Mouse (Mus musculus): ENCODE measurements around the gene Cxcr2. TPM values are rescaled to one million over a fixed set of nuclear protein-coding genes. Genes with fewer than 3 reads are reported as not detected.

The Cxcr2 gene
- polyA plus RNA-seq (2015; fragmentation: Nextera tagmentation; extraction: Ambion mirVana) = 0.10 and 0.13 TPM in 2 replicates

DNA sequence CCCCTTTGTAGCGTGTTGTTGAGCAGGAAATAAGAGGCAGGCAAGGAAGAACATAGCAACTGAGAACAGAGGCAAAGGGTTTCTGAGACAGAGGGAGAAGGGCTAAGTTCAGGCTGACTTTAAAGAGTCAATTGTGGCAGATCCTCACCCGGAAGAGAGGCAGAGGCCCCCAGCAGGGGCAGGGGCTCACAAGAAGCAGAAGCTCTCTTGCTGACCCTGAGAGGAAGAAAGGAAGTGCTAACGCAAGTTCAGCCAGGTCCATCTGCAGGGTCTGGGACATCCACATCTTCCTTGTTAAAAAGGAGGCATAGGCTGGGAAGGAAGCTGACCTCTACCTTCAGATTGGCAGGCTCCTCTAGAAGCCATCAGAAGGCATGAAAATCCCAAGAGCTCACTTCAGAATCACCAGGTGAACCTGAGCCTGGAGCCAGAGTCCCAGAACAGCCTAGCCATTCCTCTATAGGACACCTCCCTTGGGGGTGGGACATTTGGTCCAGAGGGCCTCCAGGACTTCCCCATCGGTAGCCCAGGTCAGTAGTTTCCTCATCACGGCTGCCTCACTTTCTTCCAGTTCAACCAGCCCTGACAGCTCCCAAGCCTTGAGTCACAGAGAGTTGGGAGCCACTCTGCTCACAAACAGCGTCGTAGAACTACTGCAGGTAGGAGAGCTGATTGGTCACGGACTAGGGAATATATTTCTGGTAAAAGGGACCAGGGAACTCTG, at the start of gene Cxcr2:
Cxcr2 (plus strand) TSS at position 529 of the 724 bp plus-strand sequence.
- ATAC-seq (ENCODE audit: low FRiP score, low read depth) = no peak
- Histone ChIP-seq H3K4me2 (replicated peaks) (no peak within 1 kb of the TSS), H3K27me3 (no peaks in the 10 kb centered on the region), H3K9ac (no peak within 1 kb of the TSS), H3K27ac (no peak within 1 kb of the TSS), H3K36me3 (no peaks in the 10 kb centered on the region), H3K9me3 (no peaks in the 10 kb centered on the region), H3K4me3 (no peak within 1 kb of the TSS), H3K4me1 (no peaks in the 10 kb centered on the region)
- WGBS = 72% methylated on average over 8 of the region's 8 CpGs

GRCm38 (mm10) chr1:74105660-74106059, 48.1 kb upstream of the Cxcr2 start:
- whole genome bisulfite sequencing = 82% methylated on average over 4 of the region's 4 CpGs
- Histone ChIP-seq H3K27ac (peak overlapping the region; percentile 33; the same call in 1 of the 2 replicates), H3K4me1 (peaks cover 37% of the 10 kb centered on the region)

GRCm38 (mm10) chr1:74106214-74106613, 47.6 kb upstream of the Cxcr2 start:
- peak; percentile 41; the same call in 1 of the 2 replicates for ATAC-seq (ENCODE audit: low FRiP score, low read depth)
- Histone ChIP-seq H3K36me3 (no peaks in the 10 kb centered on the region), H3K4me2 (replicated peaks) (no peak overlapping the region), H3K4me1 (peaks cover 41% of the 10 kb centered on the region), H3K27ac (no peak overlapping the region), H3K4me3 (no peak overlapping the region), H3K9ac (no peak overlapping the region), H3K9me3 (no peaks in the 10 kb centered on the region), H3K27me3 (0 out of 2 replicates have a peak, but pooled peaks cover 6% of the 10 kb centered on the region)
- 36% methylated on average over 6 of the region's 6 CpGs for WGBS

More at GRCm38 (mm10) chr1:74105660-74106059, 48.1 kb upstream of the Cxcr2 start:
- no peak overlapping the region for H3K4me2 ChIP-seq (replicated peaks)
- no peak overlapping the region for H3K9ac ChIP-seq
- ATAC-seq (ENCODE audit: low FRiP score, low read depth) = no peak
- no peaks in the 10 kb centered on the region for H3K36me3 ChIP-seq
- H3K4me3 ChIP-seq = no peak overlapping the region
- H3K9me3 ChIP-seq = no peaks in the 10 kb centered on the region
- 0 out of 2 replicates have a peak, but pooled peaks cover 7% of the 10 kb centered on the region for H3K27me3 ChIP-seq

- 81% methylated on average over 5 of the region's 5 CpGs for WGBS
- Histone ChIP-seq H3K27ac (no peak overlapping the region), H3K4me3 (no peak overlapping the region), H3K4me2 (replicated peaks) (no peak overlapping the region), H3K9me3 (no peaks in the 10 kb centered on the region), H3K9ac (no peak overlapping the region), H3K27me3 (0 out of 2 replicates have a peak, but pooled peaks cover 3% of the 10 kb centered on the region), H3K4me1 (peaks cover 60% of the 10 kb centered on the region), H3K36me3 (no peaks in the 10 kb centered on the region)
- no peak for ATAC-seq (ENCODE audit: low FRiP score, low read depth)
These were observed 45.7 kb upstream of the Cxcr2 start for GRCm38 (mm10) chr1:74107931-74108618.

DNA sequence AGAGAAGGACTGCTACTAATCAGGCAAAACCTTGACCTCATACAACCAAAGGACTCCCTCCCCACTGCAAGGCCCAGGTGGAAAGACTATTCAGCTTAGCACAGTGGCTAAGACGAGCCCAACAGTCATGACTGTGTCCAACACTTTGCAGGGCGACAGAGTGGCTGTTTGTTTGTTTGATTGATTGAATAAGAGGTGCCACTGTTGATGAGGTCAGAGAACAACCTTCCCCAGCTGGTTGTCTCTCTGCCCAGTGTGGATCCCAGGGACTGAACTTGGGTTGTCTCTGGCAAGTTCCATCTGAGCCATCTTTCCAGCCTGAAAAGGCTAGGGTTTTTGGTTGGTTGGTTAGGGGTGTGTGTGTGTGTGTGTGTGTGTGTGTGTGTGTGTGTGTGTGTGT, 44.1 kb upstream of the Cxcr2 start:
- Histone ChIP-seq H3K4me3 (no peak overlapping the region), H3K4me2 (replicated peaks) (no peak overlapping the region), H3K36me3 (no peaks in the 10 kb centered on the region), H3K9me3 (no peaks in the 10 kb centered on the region), H3K27me3 (no peaks in the 10 kb centered on the region), H3K4me1 (peaks cover 45% of the 10 kb centered on the region), H3K27ac (no peak overlapping the region), H3K9ac (no peak overlapping the region)
- no peak for ATAC-seq (ENCODE audit: low FRiP score, low read depth)
- 52% methylated on average over 2 of the region's 2 CpGs for WGBS

DNA sequence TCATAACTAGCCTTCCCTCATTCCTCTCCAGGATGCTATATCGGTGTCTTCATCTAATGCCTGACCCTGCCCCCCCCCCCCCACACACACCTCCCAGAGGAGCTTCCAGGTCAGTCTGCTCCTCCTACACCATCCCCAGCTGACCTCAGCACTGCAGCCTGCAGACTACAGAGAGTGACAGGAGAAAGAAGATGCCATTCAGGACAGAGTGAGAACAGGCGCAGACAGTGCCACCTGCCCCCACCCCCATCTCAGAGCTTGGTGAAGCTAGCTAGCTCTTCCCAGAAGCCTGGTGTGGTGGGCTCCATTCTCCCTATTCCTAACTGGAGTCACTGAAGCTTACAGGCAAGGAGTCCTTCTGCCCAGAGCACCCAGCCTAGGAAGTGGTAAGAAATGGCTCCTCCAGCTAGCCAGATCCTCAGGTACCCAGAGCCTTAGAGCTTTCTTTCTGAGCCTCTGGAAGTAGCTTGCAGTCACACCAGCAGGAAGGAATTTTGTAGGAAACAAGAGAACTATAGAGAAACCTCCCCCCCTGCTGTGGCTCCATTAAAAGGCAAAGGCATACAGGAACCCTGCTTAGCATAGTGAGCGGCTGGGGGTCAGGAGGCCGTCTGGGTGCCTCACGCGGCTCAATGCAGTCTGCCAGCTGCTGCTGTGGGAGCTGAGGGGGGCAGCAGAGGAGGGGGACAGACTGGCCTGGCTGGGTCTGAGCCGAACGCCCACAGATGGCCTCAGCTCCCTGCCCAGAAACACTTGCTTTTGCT, 42.7 kb upstream of the Cxcr2 start:
- Histone ChIP-seq H3K4me2 (replicated peaks) (peak overlapping the region; percentile 28), H3K27ac (peak overlapping the region; percentile 65), H3K4me1 (peaks cover 37% of the 10 kb centered on the region), H3K27me3 (no peaks in the 10 kb centered on the region), H3K9me3 (no peaks in the 10 kb centered on the region), H3K4me3 (no peak overlapping the region), H3K36me3 (no peaks in the 10 kb centered on the region), H3K9ac (peak overlapping the region; percentile 39; the same call in 1 of the 2 replicates)
- peak; percentile 68; the same call in 1 of the 2 replicates for ATAC-seq (ENCODE audit: low FRiP score, low read depth)
- WGBS = 12% methylated on average over 8 of the region's 8 CpGs

- Histone ChIP-seq H3K9ac (peak overlapping the region; percentile 39; the same call in 1 of the 2 replicates), H3K4me2 (replicated peaks) (peak overlapping the region; percentile 28), H3K36me3 (no peaks in the 10 kb centered on the region), H3K4me1 (peaks cover 31% of the 10 kb centered on the region), H3K27ac (peak overlapping the region; percentile 65; the same call in 1 of the 2 replicates), H3K4me3 (no peak overlapping the region), H3K9me3 (no peaks in the 10 kb centered on the region), H3K27me3 (no peaks in the 10 kb centered on the region)
- ATAC-seq (ENCODE audit: low FRiP score, low read depth) = peak; percentile 70
- 24% methylated on average over 6 of the region's 6 CpGs for WGBS
These were observed 42.1 kb upstream of the Cxcr2 start for GRCm38 (mm10) chr1:74111696-74112030.

DNA sequence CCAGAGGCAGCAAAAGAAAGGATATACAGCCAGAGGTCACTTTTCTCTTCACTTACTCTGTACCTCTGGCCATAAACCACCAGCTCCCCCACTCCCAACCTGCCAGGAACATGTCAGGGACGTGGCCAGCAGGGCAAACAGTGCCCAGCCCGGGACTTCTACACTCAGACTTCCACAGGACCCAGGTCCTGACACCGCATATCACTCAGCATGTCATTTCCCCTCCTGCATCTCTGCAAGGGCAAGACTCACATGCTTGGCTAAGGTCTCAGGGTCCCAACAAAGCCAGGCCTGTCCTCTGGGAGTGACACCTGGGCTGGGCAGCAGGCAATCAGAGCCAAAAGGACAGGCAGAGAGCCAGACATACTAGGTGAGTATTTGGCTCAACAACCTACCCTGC, 40.7 kb upstream of the Cxcr2 start:
- 42% methylated on average over 3 of the region's 3 CpGs for WGBS
- Histone ChIP-seq H3K4me1 (peaks cover 27% of the 10 kb centered on the region), H3K27ac (no peak overlapping the region), H3K36me3 (no peaks in the 10 kb centered on the region), H3K9me3 (no peaks in the 10 kb centered on the region), H3K4me2 (replicated peaks) (no peak overlapping the region), H3K27me3 (0 out of 2 replicates have a peak, but pooled peaks cover 3% of the 10 kb centered on the region), H3K9ac (no peak overlapping the region), H3K4me3 (no peak overlapping the region)
- ATAC-seq (ENCODE audit: low FRiP score, low read depth) = no peak

DNA sequence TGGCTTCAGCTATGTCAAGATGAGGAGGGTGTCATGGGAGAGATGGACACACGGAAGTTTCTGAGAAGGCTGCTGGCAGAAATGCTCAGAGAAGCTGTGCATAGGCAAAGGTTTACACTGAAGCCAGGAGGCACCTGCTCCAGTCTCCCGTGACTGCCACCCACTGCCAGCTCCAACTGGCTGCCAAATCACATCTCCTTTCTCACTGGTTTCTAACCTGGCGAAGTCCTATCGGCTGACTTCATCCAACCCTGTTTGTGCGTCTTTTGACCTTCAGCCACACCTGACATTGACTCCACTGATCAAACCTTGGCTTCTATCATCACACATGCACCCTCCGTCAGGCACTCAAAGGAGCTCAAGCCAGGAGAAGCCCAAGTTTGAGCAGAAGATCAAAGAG, 35.9 kb upstream of the Cxcr2 start:
- Histone ChIP-seq H3K4me3 (no peak overlapping the region), H3K36me3 (no peaks in the 10 kb centered on the region), H3K4me1 (peaks cover 11% of the 10 kb centered on the region), H3K4me2 (replicated peaks) (no peak overlapping the region), H3K9ac (no peak overlapping the region), H3K27ac (no peak overlapping the region), H3K27me3 (peaks cover 16% of the 10 kb centered on the region), H3K9me3 (no peaks in the 10 kb centered on the region)
- ATAC-seq (ENCODE audit: low FRiP score, low read depth) = no peak
- 94% methylated on average over 6 of the region's 6 CpGs for WGBS

- Histone ChIP-seq H3K9ac (no peak overlapping the region), H3K9me3 (no peaks in the 10 kb centered on the region), H3K36me3 (no peaks in the 10 kb centered on the region), H3K27ac (no peak overlapping the region), H3K27me3 (peaks cover 29% of the 10 kb centered on the region), H3K4me1 (peaks cover 16% of the 10 kb centered on the region), H3K4me2 (replicated peaks) (no peak overlapping the region), H3K4me3 (no peak overlapping the region)
- no peak for ATAC-seq (ENCODE audit: low FRiP score, low read depth)
- WGBS = 82% methylated on average over 1 of the region's 1 CpGs
These were observed 34.7 kb upstream of the Cxcr2 start for GRCm38 (mm10) chr1:74119115-74119514.

- Histone ChIP-seq H3K4me3 (no peak overlapping the region), H3K9me3 (no peaks in the 10 kb centered on the region), H3K4me2 (replicated peaks) (no peak overlapping the region), H3K9ac (no peak overlapping the region), H3K4me1 (peaks cover 23% of the 10 kb centered on the region), H3K36me3 (no peaks in the 10 kb centered on the region), H3K27ac (no peak overlapping the region), H3K27me3 (peaks cover 35% of the 10 kb centered on the region)
- no peak for ATAC-seq (ENCODE audit: low FRiP score, low read depth)
- 81% methylated on average over 7 of the region's 7 CpGs for WGBS
These were observed 32.7 kb upstream of the Cxcr2 start for GRCm38 (mm10) chr1:74121138-74121537.
